Mouse (Mus musculus) kidney, adult 9 months (tissue): ENCODE data around the gene Pigyl.

Experiments used
- DNase-seq: peaks from one replicate; pipeline ENCODE4 v3.0.0; 2022

The Pigyl gene

DNA sequence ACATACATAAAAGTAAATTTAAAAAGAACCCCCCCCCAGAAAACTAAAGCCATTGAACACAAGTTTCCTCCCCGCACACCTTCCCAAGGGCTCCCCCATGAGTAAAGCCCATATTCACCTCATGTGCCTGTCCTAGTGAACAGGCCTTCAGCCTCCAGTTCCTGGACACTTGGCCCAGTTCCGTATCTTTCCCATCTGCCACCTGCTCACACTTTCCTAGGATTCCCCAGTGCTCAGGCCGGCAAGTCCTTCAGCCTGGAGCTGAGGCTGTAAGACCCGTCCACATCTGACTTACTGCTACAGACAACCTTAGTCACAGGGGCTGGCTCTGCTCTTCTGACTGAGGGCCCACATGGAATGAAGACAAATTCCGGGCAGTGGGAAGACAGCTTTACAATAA, 16.9 kb upstream of the Pigyl start:
- no peak for DNase-seq

GRCm38 (mm10) chr9:22143108-22144037, 13.3 kb upstream of the Pigyl start:
- DNase-seq: peak; percentile 88

- no peak for DNase-seq
Measured at GRCm38 (mm10) chr9:22144304-22144965, 12.2 kb upstream of the Pigyl start.

GRCm38 (mm10) chr9:22149426-22150248, 7.0 kb upstream of the Pigyl start:
- peak; percentile 81 for DNase-seq

- DNase-seq: peak; percentile 77
Measured at GRCm38 (mm10) chr9:22150249-22150693, 6.4 kb upstream of the Pigyl start.

- DNase-seq: no peak
Measured at GRCm38 (mm10) chr9:22150946-22151345, 5.7 kb upstream of the Pigyl start.

- DNase-seq: no peak
Measured at GRCm38 (mm10) chr9:22153810-22154209, 2.8 kb upstream of the Pigyl start.

DNA sequence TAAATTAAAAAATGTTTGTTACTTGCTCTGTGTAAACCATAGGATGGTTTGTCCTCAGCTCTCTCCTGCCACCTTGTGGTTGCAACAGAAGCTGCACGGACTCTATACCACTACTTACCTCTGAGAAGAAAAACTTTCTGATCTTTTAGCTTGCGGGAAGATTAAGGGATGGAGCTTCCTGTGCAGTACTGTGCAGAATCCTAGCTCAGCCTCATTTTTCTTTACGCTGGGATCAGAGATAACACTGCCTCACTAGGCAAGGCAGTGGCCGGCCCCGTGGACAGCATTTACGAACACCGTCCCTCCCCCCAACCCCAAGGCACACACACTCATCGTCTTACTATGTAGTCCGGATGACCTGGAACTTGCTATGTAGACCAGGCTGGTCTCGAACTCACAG, 1.0 kb upstream of the Pigyl start:
- peak; percentile 74 for DNase-seq

GRCm38 (mm10) chr9:22157516-22158265, 1.0 kb downstream of the Pigyl start:
- DNase-seq: no peak

GRCm38 (mm10) chr9:22161299-22161698, 4.7 kb downstream of the Pigyl start:
- DNase-seq: no peak

- DNase-seq: no peak
Measured at GRCm38 (mm10) chr9:22162305-22162704, 5.7 kb downstream of the Pigyl start.

- DNase-seq: no peak
Measured at GRCm38 (mm10) chr9:22162912-22163311, 6.3 kb downstream of the Pigyl start.

GRCm38 (mm10) chr9:22164711-22165668, 8.3 kb downstream of the Pigyl start:
- no peak for DNase-seq

DNA sequence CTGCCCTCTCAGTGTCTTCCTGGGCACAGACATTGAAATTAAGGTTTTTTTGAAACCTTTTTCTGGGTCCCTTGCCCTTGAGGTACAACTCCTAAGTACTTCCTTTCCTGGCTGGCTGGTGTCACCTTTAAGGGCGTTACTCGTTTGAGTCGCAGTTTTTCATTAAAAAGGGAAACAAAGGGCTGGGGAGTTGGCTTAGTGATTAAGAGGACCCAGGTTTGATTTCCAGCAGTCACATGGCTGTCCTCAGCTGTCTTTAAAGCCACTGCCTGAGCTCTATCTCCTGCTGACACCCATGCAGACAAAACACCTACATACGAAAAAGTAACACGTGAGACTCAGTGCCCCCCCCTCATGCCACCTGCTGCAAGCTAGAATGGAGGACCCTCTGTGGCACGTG, 9.3 kb downstream of the Pigyl start:
- no peak for DNase-seq

GRCm38 (mm10) chr9:22166686-22167085, 10.0 kb downstream of the Pigyl start:
- no peak for DNase-seq

DNA sequence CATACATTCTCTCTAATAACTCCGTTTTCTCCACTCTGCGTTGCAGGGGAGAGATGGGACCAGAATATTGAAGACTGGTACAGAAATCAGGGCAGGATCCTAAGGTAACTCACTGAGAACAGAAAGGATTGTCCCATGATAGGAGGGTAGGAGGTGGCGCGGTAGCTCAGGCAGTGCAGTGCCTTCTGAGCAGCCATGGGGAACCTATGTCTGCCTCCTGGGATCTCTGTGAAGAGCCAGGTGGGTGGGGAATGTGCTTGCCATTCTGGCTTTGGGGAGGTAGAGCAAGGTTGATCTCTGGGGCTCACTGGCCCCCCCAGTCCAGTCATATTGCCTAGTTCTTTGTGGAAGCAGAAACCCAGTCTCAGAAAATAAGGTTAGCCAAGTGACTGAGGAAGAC, 11.1 kb downstream of the Pigyl start:
- DNase-seq: no peak

GRCm38 (mm10) chr9:22169327-22169726, 12.7 kb downstream of the Pigyl start:
- no peak for DNase-seq

DNA sequence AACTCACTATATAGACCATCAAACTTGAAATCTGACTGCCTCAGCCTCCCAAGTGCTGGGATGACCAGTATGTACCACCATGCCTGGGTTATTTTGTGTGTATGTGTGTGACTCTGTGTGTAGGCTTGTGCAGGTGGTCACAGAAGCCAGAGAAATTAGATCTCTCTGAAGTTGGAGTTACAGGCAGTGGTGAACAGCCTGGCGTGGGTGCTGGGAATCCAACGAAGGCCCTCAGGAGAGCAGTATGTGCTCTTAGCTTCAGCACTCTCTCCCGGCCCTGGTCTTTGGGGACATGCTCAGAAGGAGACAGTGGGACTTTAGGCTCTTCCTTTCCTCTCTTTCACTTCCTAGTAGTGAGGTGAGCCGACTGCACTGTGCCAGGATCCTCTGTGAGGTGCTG, 15.7 kb downstream of the Pigyl start:
- DNase-seq: no peak

- DNase-seq: peak; percentile 22
Measured at GRCm38 (mm10) chr9:22188025-22188611, 31.5 kb downstream of the Pigyl start, which contains the start of gene Zfp872. Gene Zfp872, plus strand, starts transcription at chr9:22188090.

GRCm38 (mm10) chr9:22196412-22196811, 39.8 kb downstream of the Pigyl start:
- no peak for DNase-seq
